Mouse (Mus musculus) c-Kit-positive CD71-negative TER-119-negative erythroid progenitor cells, embryonic 14.5 days (primary cell): ENCODE results near the gene Myh13.

Experiments
- DNase-seq: peaks from one replicate; pipeline ENCODE4 v3.0.0-alpha.2; 2013; ENCODE audit warnings: low read depth

Myh13 gene

DNA sequence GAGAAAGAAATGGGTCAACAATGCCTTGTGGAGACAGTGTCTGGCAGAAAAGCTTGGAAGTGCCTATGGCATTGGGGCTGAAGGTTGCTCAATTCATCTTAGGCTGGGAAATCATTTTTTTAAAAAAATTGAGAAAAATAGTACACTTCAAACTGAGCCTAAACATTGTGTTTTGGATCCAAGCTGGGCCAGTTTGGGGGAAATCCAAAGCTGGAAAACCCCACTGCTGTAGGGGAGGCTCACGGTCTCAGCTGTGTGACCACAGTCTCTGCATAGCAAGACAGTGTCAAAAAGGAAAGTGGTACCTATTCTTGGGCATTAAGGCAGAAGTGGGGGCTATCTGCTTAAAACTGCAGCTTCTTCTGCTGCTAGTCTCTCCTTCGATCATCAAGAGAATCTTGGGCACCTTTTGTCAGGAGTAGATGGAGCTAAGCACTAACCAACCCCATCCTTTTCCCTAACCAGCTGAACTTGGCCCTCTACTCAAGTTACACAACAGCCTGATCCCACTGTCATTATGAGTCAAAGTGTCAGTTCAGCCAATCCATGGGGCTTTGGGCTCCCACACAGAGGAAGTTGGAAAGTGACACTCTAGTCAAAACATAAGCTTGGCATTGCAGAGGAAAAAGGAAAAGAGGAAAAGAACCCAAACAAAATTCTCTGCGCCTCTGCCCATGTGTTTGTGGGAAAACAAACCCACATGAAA lies 69.4 kb downstream of the Myh13 start:
- DNase-seq, result no peak

DNA sequence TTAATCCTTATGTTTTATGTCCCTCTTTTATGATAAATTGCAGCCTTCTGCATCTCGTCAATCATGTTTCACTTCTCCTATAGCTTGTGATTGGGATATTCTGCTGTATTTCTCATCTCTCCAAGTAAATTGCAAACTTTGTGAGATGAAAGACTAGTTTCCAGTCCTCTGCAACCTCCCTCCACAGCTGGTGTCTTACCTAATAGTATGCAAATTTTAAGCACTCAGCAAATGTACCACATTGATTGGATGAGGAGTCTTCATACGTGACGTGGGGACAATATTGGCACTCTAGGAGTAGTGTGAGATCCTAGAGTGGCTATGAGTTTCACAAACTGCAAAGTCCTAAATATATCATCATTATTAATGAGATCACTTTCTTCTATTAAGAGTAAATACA lies 70.9 kb downstream of the Myh13 start:
- no peak for DNase-seq

GRCm38 (mm10) chr11:67400956-67401355 lies 79.5 kb downstream of the Myh13 start:
- DNase-seq, result no peak

- DNase-seq, result no peak
These were observed 93.0 kb downstream of the Myh13 start for GRCm38 (mm10) chr11:67414346-67414940.
